Mouse (Mus musculus): ENCODE data around the gene Ahnak2. TPM values are rescaled to one million over a fixed set of nuclear protein-coding genes. Genes with fewer than 3 reads are reported as not detected.

Gene Ahnak2
- total and polyA plus RNA-seq, 3 experiments = 2.6 to 11.4 TPM; not detected in 1

GRCm38 (mm10) chr12:112814682-112815470 lies 12.4 kb upstream of the Ahnak2 start:
- peaks cover 1% of the 10 kb centered on the region; the same call in 1 of the 2 replicates for H3K79me2 ChIP-seq (ENCODE audit: control insufficient read depth, insufficient read depth, low read length, poor library complexity)
- no peaks in the 10 kb centered on the region; a peak in 1 of 4 replicates for H3K4me1 ChIP-seq (ENCODE audit: control insufficient read depth in 1 of 2, insufficient read depth in 2 of 2, low read length in 2 of 2)
- H3K27ac ChIP-seq (ENCODE audit: control insufficient read depth, low read depth, low read length) = no peak overlapping the region
- TF ChIP-seq MAZ (IDR thresholded peaks at IDR 0.05; ENCODE audit: low read depth, low read length) = no peak
- TF ChIP-seq MXI1 (IDR thresholded peaks at IDR 0.05; ENCODE audit: low read depth, low read length) = no peak
- no peak for TF ChIP-seq KAT2A (conservative IDR thresholded peaks at IDR 0.05; ENCODE audit: low read depth, low read length)
- TF ChIP-seq MYC (IDR thresholded peaks at IDR 0.05; ENCODE audit: low read depth, low read length) = no peak
- TF ChIP-seq ZNF384 (IDR thresholded peaks at IDR 0.05; ENCODE audit: low read depth, low read length) = no peak
- TF ChIP-seq GATA1 (IDR thresholded peaks at IDR 0.05; ENCODE audit: low read depth, low read length) = no peak
- TF ChIP-seq TCF12 (IDR thresholded peaks at IDR 0.05; ENCODE audit: low read depth, low read length) = no peak
- no peak for TF ChIP-seq ZKSCAN1 (IDR thresholded peaks at IDR 0.05; ENCODE audit: low read depth, low read length)
- no peak for TF ChIP-seq MEF2A (IDR thresholded peaks at IDR 0.05; ENCODE audit: extremely low read depth, insufficient replicate concordance, low read depth, low read length, poor library complexity, severe bottlenecking)
- TF ChIP-seq ZMIZ1 (IDR thresholded peaks at IDR 0.05; ENCODE audit: low read depth, low read length) = no peak
- TF ChIP-seq USF1 (IDR thresholded peaks at IDR 0.05; ENCODE audit: low read depth, low read length) = no peak
- TF ChIP-seq TBP (IDR thresholded peaks at IDR 0.05; ENCODE audit: low read depth, low read length) = no peak
- TF ChIP-seq NELFE (IDR thresholded peaks at IDR 0.05; ENCODE audit: low read depth, low read length) = no peak
- TF ChIP-seq NRF1 (IDR thresholded peaks at IDR 0.05; ENCODE audit: insufficient read depth, low read depth, low read length, poor library complexity, severe bottlenecking) = no peak
- TF ChIP-seq ELF1 (IDR thresholded peaks at IDR 0.05; ENCODE audit: low read depth, low read length) = no peak
- TF ChIP-seq RAD21 (IDR thresholded peaks at IDR 0.05; ENCODE audit: low read depth, low read length) = no peak
- TF ChIP-seq MAFK (IDR thresholded peaks at IDR 0.05; ENCODE audit: borderline replicate concordance, low read depth, low read length) = no peak
- no peak for DNase-seq (ENCODE audit: low read depth, low spot score)
- peaks cover 0 to 3% of the 10 kb centered on the region in 2 experiments; a peak in 1 of 4 replicates for H3K36me3 ChIP-seq (ENCODE audit: control insufficient read depth in 1 of 2, insufficient read depth in 2 of 2, low read length in 2 of 2)
- no peak overlapping the region for H3K4me3 ChIP-seq (ENCODE audit: control insufficient read depth in 1 of 2, insufficient read depth in 1 of 2, low read depth in 2 of 2, low read length in 2 of 2)
- no peak overlapping the region for H3K9ac ChIP-seq (ENCODE audit: control insufficient read depth, low read depth, low read length, poor library complexity, severe bottlenecking)
- no peaks in the 10 kb centered on the region for H3K9me3 ChIP-seq (replicated peaks; ENCODE audit: insufficient read depth, low read length)
- no peaks in the 10 kb centered on the region for H3K27me3 ChIP-seq (ENCODE audit: control insufficient read depth in 1 of 2, insufficient read depth in 2 of 2, low read length in 2 of 2)

GRCm38 (mm10) chr12:112813370-112813769 lies 10.9 kb upstream of the Ahnak2 start:
- Histone ChIP-seq H3K4me1 (ENCODE audit: control insufficient read depth in 1 of 2, insufficient read depth in 2 of 2, low read length in 2 of 2) (peaks cover 0 to 6% of the 10 kb centered on the region in 2 experiments; a peak in 3 of 4 replicates), H3K9ac (ENCODE audit: control insufficient read depth, low read depth, low read length, poor library complexity, severe bottlenecking) (no peak overlapping the region), H3K27ac (ENCODE audit: control insufficient read depth, low read depth, low read length) (no peak overlapping the region), H3K9me3 (replicated peaks; ENCODE audit: insufficient read depth, low read length) (no peaks in the 10 kb centered on the region), H3K36me3 (ENCODE audit: control insufficient read depth in 1 of 2, insufficient read depth in 2 of 2, low read length in 2 of 2) (peaks cover 0 to 4% of the 10 kb centered on the region in 2 experiments; a peak in 1 of 4 replicates), H3K27me3 (ENCODE audit: control insufficient read depth in 1 of 2, insufficient read depth in 2 of 2, low read length in 2 of 2) (no peaks in the 10 kb centered on the region), H3K79me2 (ENCODE audit: control insufficient read depth, insufficient read depth, low read length, poor library complexity) (no peaks in the 10 kb centered on the region; the same call in 1 of the 2 replicates), H3K4me3 (ENCODE audit: control insufficient read depth in 1 of 2, insufficient read depth in 1 of 2, low read depth in 2 of 2, low read length in 2 of 2) (no peak overlapping the region)
- TF ChIP-seq ZC3H11A (IDR thresholded peaks at IDR 0.05; ENCODE audit: low read depth, low read length) (no peak), NELFE (IDR thresholded peaks at IDR 0.05; ENCODE audit: low read depth, low read length) (no peak), ZKSCAN1 (IDR thresholded peaks at IDR 0.05; ENCODE audit: low read depth, low read length) (no peak), POLR2A (IDR thresholded peaks at IDR 0.05; ENCODE audit: control insufficient read depth in 1 of 2, insufficient read depth in 1 of 2, low read depth in 1 of 2, low read length in 2 of 2, poor library complexity in 1 of 2) (0 out of 4 replicates have a peak, but pooled peaks of 1 of the 2 experiments have one; percentile 21), GATA1 (IDR thresholded peaks at IDR 0.05; ENCODE audit: low read depth, low read length) (no peak)
- no peak for DNase-seq (ENCODE audit: low read depth, low spot score)

Measured in MEL (cell line).